Mouse (Mus musculus): ENCODE measurements at regions not wholly inside any gene's neighbourhood (a gene's known extent, or its start where the extent isn't known, plus 50 kb on each side); places are given as distances from the start of the nearest gene placed in this dataset.

DNA sequence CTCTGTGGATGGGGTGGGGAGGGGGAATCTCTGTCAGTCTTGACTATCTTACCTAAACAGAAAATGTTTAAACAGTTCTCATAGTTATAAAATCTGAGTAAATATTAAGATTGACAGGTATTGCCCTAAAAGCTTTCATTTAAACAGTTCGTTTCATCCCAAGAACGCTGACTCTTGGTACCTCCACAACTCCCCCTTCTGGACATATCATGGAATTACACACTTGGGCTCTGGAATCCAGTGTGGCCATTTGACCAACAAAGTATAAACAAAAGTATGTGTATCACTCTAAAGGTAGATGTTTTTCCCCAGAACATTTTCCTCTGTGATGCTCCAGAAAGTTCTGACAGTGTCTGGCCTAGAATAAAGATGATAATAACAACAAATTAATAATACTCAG is 63.5 kb upstream of the Sox9 start:
- no peak for TF ChIP-seq CTCF (IDR thresholded peaks at IDR 0.05; ENCODE audit: insufficient read depth, low read depth, low read length)
- no peak for TF ChIP-seq POLR2A (IDR thresholded peaks at IDR 0.05; ENCODE audit: insufficient read depth, low read depth, low read length)
